18 mouse cellular contexts compared by ENCODE assay signal in the genomic region with DNA sequence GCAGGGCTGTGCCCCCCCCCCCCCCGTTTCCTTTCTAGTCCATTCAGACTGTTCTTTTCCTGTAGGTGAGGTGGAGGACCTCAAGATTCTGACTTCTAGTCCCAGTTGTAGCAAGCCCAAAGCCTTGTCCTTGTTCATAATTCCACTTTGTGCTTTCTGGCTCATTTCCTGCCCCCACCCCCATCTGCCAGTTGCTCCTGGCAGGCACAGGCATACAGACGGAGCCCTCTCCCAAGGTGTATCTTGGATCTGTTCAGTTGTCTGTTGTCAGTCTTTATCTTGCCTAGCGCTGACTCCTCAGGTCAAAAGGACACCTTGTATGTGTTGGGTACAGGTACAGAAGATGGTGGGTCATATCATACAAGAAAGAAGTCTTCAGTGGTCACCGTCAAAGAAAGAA.
DNase-seq lines count a peak whose midpoint lies in the region; ATAC-seq lines count a peak whose summit lies in the region.
"Had no signal": no experiment of that assay in that cellular context is flagged by ENCODE, and none has a peak within 500 bp of the region (broad histone marks: within the 10 kb centered on the region; RNA-seq: fewer than 3 reads in every experiment).

No protein-coding gene starts in this region.

- no peak for ATAC-seq in cerebellum, adult (ENCODE audit: insufficient number of reproducible peaks, low FRiP score, low TSS enrichment)
- ATAC-seq: activated CD4-positive, CD25-positive, alpha-beta regulatory T cell, adult 4 months; CD4-positive, CD25-positive, alpha-beta regulatory T cell, adult 4 months; Patski had no signal

- peak; percentile 77 to 80 for DNase-seq in cerebellum, postnatal 10 days
- DNase-seq in cerebellum, adult 8-10 months: no peak
- peak; percentile 59 to 64 for DNase-seq in cerebellum, postnatal 14 days
- DNase-seq: adrenal gland, adult 2 months; adrenal gland, adult 8-10 months; adrenal gland, postnatal 10 days; adrenal gland, postnatal 14 days; adrenal gland, postnatal 25 days; adrenal gland, postnatal 36 days; B cell, adult 2 months; cerebellum, adult 11 months; cerebellum, adult 11-12 months; cerebellum, adult 18-20 months; cerebellum, adult 2 months had no signal
